Mouse (Mus musculus): ENCODE data around the gene Cspg5. TPM values are rescaled to one million over a fixed set of nuclear protein-coding genes. Genes with fewer than 3 reads are reported as not detected.
A peak's percentile ranks its signal among the peaks of the same experiment; 100 is the strongest.

Gene Cspg5
- polyA plus RNA-seq, 1 experiment: 139 TPM

GRCm38 (mm10) chr9:110255407-110256019 lies 11.9 kb downstream of the Cspg5 start:
- TF ChIP-seq POLR2A (IDR thresholded peaks at IDR 0.05; ENCODE audit: borderline replicate concordance, extremely low read depth, insufficient read depth, insufficient read length, poor library complexity, severe bottlenecking): no peak
- TF ChIP-seq CTCF (IDR thresholded peaks at IDR 0.05; ENCODE audit: borderline replicate concordance, extremely low read depth, insufficient read depth, insufficient read length): no peak
- DNase-seq (ENCODE audit: low read depth): peak; percentile 80

- no peak for TF ChIP-seq POLR2A (IDR thresholded peaks at IDR 0.05; ENCODE audit: borderline replicate concordance, extremely low read depth, insufficient read depth, insufficient read length, poor library complexity, severe bottlenecking)
- DNase-seq (ENCODE audit: low read depth): no peak
These were observed 15.1 kb downstream of the Cspg5 start for GRCm38 (mm10) chr9:110258646-110259045.

- TF ChIP-seq CTCF (IDR thresholded peaks at IDR 0.05; ENCODE audit: borderline replicate concordance, extremely low read depth, insufficient read depth, insufficient read length): no peak
- no peak for TF ChIP-seq POLR2A (IDR thresholded peaks at IDR 0.05; ENCODE audit: borderline replicate concordance, extremely low read depth, insufficient read depth, insufficient read length, poor library complexity, severe bottlenecking)
These were observed 15.5 kb downstream of the Cspg5 start for GRCm38 (mm10) chr9:110259118-110259517.

GRCm38 (mm10) chr9:110263181-110263580 lies 19.6 kb downstream of the Cspg5 start:
- DNase-seq (ENCODE audit: low read depth): no peak
- TF ChIP-seq CTCF (IDR thresholded peaks at IDR 0.05; ENCODE audit: borderline replicate concordance, extremely low read depth, insufficient read depth, insufficient read length) (no peak), POLR2A (IDR thresholded peaks at IDR 0.05; ENCODE audit: borderline replicate concordance, extremely low read depth, insufficient read depth, insufficient read length, poor library complexity, severe bottlenecking) (no peak)

More at GRCm38 (mm10) chr9:110259118-110259517, 15.5 kb downstream of the Cspg5 start:
- DNase-seq (ENCODE audit: low read depth): no peak

- DNase-seq (ENCODE audit: low read depth): no peak
- no peak for TF ChIP-seq CTCF (IDR thresholded peaks at IDR 0.05; ENCODE audit: borderline replicate concordance, extremely low read depth, insufficient read depth, insufficient read length)
- TF ChIP-seq POLR2A (IDR thresholded peaks at IDR 0.05; ENCODE audit: borderline replicate concordance, extremely low read depth, insufficient read depth, insufficient read length, poor library complexity, severe bottlenecking): no peak
These were observed 21.4 kb downstream of the Cspg5 start for GRCm38 (mm10) chr9:110264991-110265390.

- DNase-seq (ENCODE audit: low read depth): no peak
- TF ChIP-seq POLR2A (IDR thresholded peaks at IDR 0.05; ENCODE audit: borderline replicate concordance, extremely low read depth, insufficient read depth, insufficient read length, poor library complexity, severe bottlenecking) (no peak), CTCF (IDR thresholded peaks at IDR 0.05; ENCODE audit: borderline replicate concordance, extremely low read depth, insufficient read depth, insufficient read length) (no peak)
These were observed 24.8 kb downstream of the Cspg5 start for GRCm38 (mm10) chr9:110268416-110268815.

- TF ChIP-seq POLR2A (IDR thresholded peaks at IDR 0.05; ENCODE audit: borderline replicate concordance, extremely low read depth, insufficient read depth, insufficient read length, poor library complexity, severe bottlenecking): no peak
- TF ChIP-seq CTCF (IDR thresholded peaks at IDR 0.05; ENCODE audit: borderline replicate concordance, extremely low read depth, insufficient read depth, insufficient read length): no peak
- DNase-seq (ENCODE audit: low read depth): no peak
These were observed 28.7 kb downstream of the Cspg5 start for GRCm38 (mm10) chr9:110272330-110272729.

- TF ChIP-seq POLR2A (IDR thresholded peaks at IDR 0.05; ENCODE audit: borderline replicate concordance, extremely low read depth, insufficient read depth, insufficient read length, poor library complexity, severe bottlenecking) (no peak), CTCF (IDR thresholded peaks at IDR 0.05; ENCODE audit: borderline replicate concordance, extremely low read depth, insufficient read depth, insufficient read length) (no peak)
- DNase-seq (ENCODE audit: low read depth): no peak
These were observed 29.9 kb downstream of the Cspg5 start for GRCm38 (mm10) chr9:110273507-110273906.

- TF ChIP-seq CTCF (IDR thresholded peaks at IDR 0.05; ENCODE audit: borderline replicate concordance, extremely low read depth, insufficient read depth, insufficient read length) (peak; percentile 7; the same call in 1 of the 2 replicates), POLR2A (IDR thresholded peaks at IDR 0.05; ENCODE audit: borderline replicate concordance, extremely low read depth, insufficient read depth, insufficient read length, poor library complexity, severe bottlenecking) (no peak)
- DNase-seq (ENCODE audit: low read depth): no peak
These were observed 32.3 kb downstream of the Cspg5 start for GRCm38 (mm10) chr9:110275882-110276281.

- DNase-seq (ENCODE audit: low read depth): no peak
- TF ChIP-seq CTCF (IDR thresholded peaks at IDR 0.05; ENCODE audit: borderline replicate concordance, extremely low read depth, insufficient read depth, insufficient read length) (no peak), POLR2A (IDR thresholded peaks at IDR 0.05; ENCODE audit: borderline replicate concordance, extremely low read depth, insufficient read depth, insufficient read length, poor library complexity, severe bottlenecking) (no peak)
These were observed 33.9 kb downstream of the Cspg5 start for GRCm38 (mm10) chr9:110277431-110277881.

- TF ChIP-seq CTCF (IDR thresholded peaks at IDR 0.05; ENCODE audit: borderline replicate concordance, extremely low read depth, insufficient read depth, insufficient read length) (no peak), POLR2A (IDR thresholded peaks at IDR 0.05; ENCODE audit: borderline replicate concordance, extremely low read depth, insufficient read depth, insufficient read length, poor library complexity, severe bottlenecking) (no peak)
These were observed 40.6 kb downstream of the Cspg5 start for GRCm38 (mm10) chr9:110284075-110284697.

More at GRCm38 (mm10) chr9:110284075-110284697, 40.6 kb downstream of the Cspg5 start:
- DNase-seq (ENCODE audit: low read depth): peak; percentile 33

Data from brain, embryonic 14.5 days (tissue).